Mouse (Mus musculus): Measurements from ENCODE around the gene Dpm3.

Gene Dpm3

GRCm38 (mm10) chr3:89231772-89232275 is 27.3 kb upstream of the Dpm3 start:
- in situ Hi-C loops (cut with MseI, MboI): no loop called here

- in situ Hi-C loops (cut with MseI, MboI): no loop called here
These were observed 26.5 kb upstream of the Dpm3 start for GRCm38 (mm10) chr3:89232614-89233013.

GRCm38 (mm10) chr3:89233562-89234110 is 25.5 kb upstream of the Dpm3 start:
- in situ Hi-C loops (cut with MseI, MboI): no loop called here

GRCm38 (mm10) chr3:89236516-89236915 is 22.6 kb upstream of the Dpm3 start:
- in situ Hi-C loops (cut with MseI, MboI): no loop called here

- in situ Hi-C loops (cut with MseI, MboI): no loop called here
These were observed 21.5 kb upstream of the Dpm3 start for GRCm38 (mm10) chr3:89237682-89238081.

GRCm38 (mm10) chr3:89238494-89238893 is 20.7 kb upstream of the Dpm3 start:
- in situ Hi-C loops (cut with MseI, MboI): no loop called here

GRCm38 (mm10) chr3:89242331-89242895 is 16.7 kb upstream of the Dpm3 start:
- in situ Hi-C loops (cut with MseI, MboI): loop anchor here in 1 of 2 experiments (10.0 kb wide), 1 partner anchor 52 kb away; no protein-coding TSS in a partner anchor

- in situ Hi-C loops (cut with MseI, MboI): loop anchor here in 1 of 2 experiments (10.0 kb wide), 1 partner anchor 51 kb away; no protein-coding TSS in a partner anchor
These were observed 15.5 kb upstream of the Dpm3 start for GRCm38 (mm10) chr3:89243609-89244008.

GRCm38 (mm10) chr3:89244158-89244981 is 14.8 kb upstream of the Dpm3 start:
- in situ Hi-C loops (cut with MseI, MboI): loop anchor here in 1 of 2 experiments (10.0 kb wide), 1 partner anchor 50 kb away; no protein-coding TSS in a partner anchor

GRCm38 (mm10) chr3:89244982-89245687 is 14.0 kb upstream of the Dpm3 start:
- in situ Hi-C loops (cut with MseI, MboI): loop anchor here in 1 of 2 experiments (10.0 kb wide), 1 partner anchor 50 kb away; no protein-coding TSS in a partner anchor

- in situ Hi-C loops (cut with MseI, MboI): loop anchor here in 1 of 2 experiments (10.0 kb wide), 1 partner anchor 49 kb away; no protein-coding TSS in a partner anchor
These were observed 13.4 kb upstream of the Dpm3 start, which contains the start of gene Krtcap2 for GRCm38 (mm10) chr3:89245688-89246171. Gene Krtcap2, plus strand, starts transcription at chr3:89245966.

GRCm38 (mm10) chr3:89246261-89247100 is 12.7 kb upstream of the Dpm3 start, which contains the start of gene Trim46:
Gene Trim46, minus strand, starts transcription at chr3:89246309.
- in situ Hi-C loops (cut with MseI, MboI): loop anchor here in 1 of 2 experiments (10.0 kb wide), 1 partner anchor 48 kb away; no protein-coding TSS in a partner anchor

- in situ Hi-C loops (cut with MseI, MboI): loop anchor here in 1 of 2 experiments (10.0 kb wide), 1 partner anchor 47 kb away; no protein-coding TSS in a partner anchor
These were observed 11.7 kb upstream of the Dpm3 start for GRCm38 (mm10) chr3:89247466-89247865.

GRCm38 (mm10) chr3:89250435-89251040 is 8.6 kb upstream of the Dpm3 start:
- in situ Hi-C loops (cut with MseI, MboI): loop anchor here in 1 of 2 experiments (5.0 kb wide), 1 partner anchor 42 kb away; no protein-coding TSS in a partner anchor

GRCm38 (mm10) chr3:89251365-89251895 is 7.7 kb upstream of the Dpm3 start:
- in situ Hi-C loops (cut with MseI, MboI): loop anchor here in 1 of 2 experiments (5.0 kb wide), 1 partner anchor 41 kb away; no protein-coding TSS in a partner anchor

- in situ Hi-C loops (cut with MseI, MboI): loop anchor here in 1 of 2 experiments (5.0 kb wide), 1 partner anchor 37 kb away; no protein-coding TSS in a partner anchor
These were observed 4.2 kb upstream of the Dpm3 start for GRCm38 (mm10) chr3:89254994-89255393.

- in situ Hi-C loops (cut with MseI, MboI): no loop called here
These were observed 3.0 kb upstream of the Dpm3 start for GRCm38 (mm10) chr3:89256177-89256576.

- in situ Hi-C loops (cut with MseI, MboI): no loop called here
These were observed 1.1 kb downstream of the Dpm3 start for GRCm38 (mm10) chr3:89260211-89260610.

- in situ Hi-C loops (cut with MseI, MboI): no loop called here
These were observed 3.3 kb downstream of the Dpm3 start for GRCm38 (mm10) chr3:89262417-89262816.

Data from mouse trophoblast stem cell (cell line).